Mouse (Mus musculus) kidney, adult 2 months (tissue): ENCODE measurements at regions not wholly inside any gene's neighbourhood (a gene's known extent, or its start where the extent isn't known, plus 50 kb on each side); places are given as distances from the start of the nearest gene placed in this dataset.

Experiments used
- CTCF ChIP-seq: fragments of 200-500 bp; conservative IDR thresholded peaks from 2 replicates; pipeline ENCODE4 v1.5.1; 2011; ENCODE audit warnings: low read depth, mild to moderate bottlenecking, control low read depth, low read length, moderate library complexity, mixed read lengths; ENCODE audit not compliant: insufficient read depth, insufficient read length
- POLR2A ChIP-seq: fragments of 200-500 bp; IDR thresholded peaks from one replicate; pipeline ENCODE4 v1.6.1; 2011; ENCODE audit warnings: low read depth, low read length, control low read depth

- TF ChIP-seq CTCF (no peak), POLR2A (no peak)
These were observed 80.9 kb upstream of the Pgrmc2 start for GRCm38 (mm10) chr3:41163767-41164166.
